Mouse (Mus musculus): ENCODE results near the gene Mrpl58.

- TF ChIP-seq POLR2A (IDR thresholded peaks at IDR 0.05; ENCODE audit: control insufficient read depth, low read depth, low read length) (no peak), CTCF (IDR thresholded peaks at IDR 0.05; ENCODE audit: control insufficient read depth, insufficient read depth, insufficient replicate concordance, low read depth, low read length) (no peak)
Observed at GRCm38 (mm10) chr11:115381276-115381675, 22.3 kb upstream of the Mrpl58 start.

All from testis, adult 2 months (tissue).